17 mouse cellular contexts compared by ENCODE assay signal in the genomic region with DNA sequence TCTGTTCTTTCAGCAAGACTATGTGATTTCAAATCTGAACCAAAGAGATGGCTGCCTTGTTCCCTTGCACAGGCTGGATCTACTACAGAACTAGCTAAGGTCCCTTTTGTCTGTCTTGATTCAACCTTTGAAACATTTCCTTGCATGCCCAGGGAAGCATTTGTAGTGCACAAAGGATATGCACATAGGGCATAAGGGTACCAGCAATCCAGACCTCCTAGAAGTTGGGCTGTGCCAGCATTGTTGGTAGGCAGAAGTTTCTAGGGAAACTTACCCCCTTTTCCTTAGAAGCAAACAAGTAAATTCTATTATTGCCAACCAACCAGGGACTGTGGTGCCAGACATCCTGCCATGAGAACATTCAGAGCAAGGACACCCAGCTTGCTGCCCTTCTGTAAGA. TPM values are rescaled to one million over a fixed set of nuclear protein-coding genes. Genes with fewer than 3 reads are reported as not detected.
A peak's percentile ranks its signal among the peaks of the same experiment; 100 is the strongest.
DNase-seq lines count a peak whose midpoint lies in the region; ATAC-seq and TF ChIP-seq lines count a peak whose summit lies in the region.
"Had no signal": no experiment of that assay in that cellular context is flagged by ENCODE, and none has a peak within 500 bp of the region (broad histone marks: within the 10 kb centered on the region; RNA-seq: fewer than 3 reads in every experiment).

No protein-coding gene starts in this region.

- no peak overlapping the region for H3K4me3 ChIP-seq in forebrain, postnatal 0 days (ENCODE audit: low read depth, low read length)
- H3K4me3 ChIP-seq in midbrain, embryonic 12.5 days, result peak overlapping the region; percentile 79
- H3K4me3 ChIP-seq in neural tube, embryonic 15.5 days (replicated peaks), result no peak overlapping the region
- H3K4me3 ChIP-seq in kidney, embryonic 15.5 days (replicated peaks), result no peak overlapping the region
- H3K4me3 ChIP-seq: heart, adult 2 months; liver, embryonic 13.5 days had no signal

- peak overlapping the region; percentile 62; the same call in 1 of the 2 replicates for H3K27ac ChIP-seq in forebrain, postnatal 0 days (ENCODE audit: low read depth, low read length)
- H3K27ac ChIP-seq in midbrain, embryonic 12.5 days (replicated peaks), result peak overlapping the region; percentile 94
- H3K27ac ChIP-seq in neural tube, embryonic 15.5 days (replicated peaks), result peak overlapping the region; percentile 95
- H3K27ac ChIP-seq in kidney, embryonic 15.5 days, result no peak overlapping the region
- H3K27ac ChIP-seq: heart, adult 2 months; liver, embryonic 13.5 days had no signal

- H3K4me2 ChIP-seq in forebrain, postnatal 0 days (ENCODE audit: low read depth), result 0 out of 2 replicates have a peak overlapping the region, but pooled peaks have one; percentile 1
- H3K4me2 ChIP-seq in midbrain, embryonic 12.5 days (replicated peaks), result peak overlapping the region; percentile 51
- H3K4me2 ChIP-seq in neural tube, embryonic 15.5 days, result peak overlapping the region; percentile 45
- no peak overlapping the region for H3K4me2 ChIP-seq in kidney, embryonic 15.5 days
- H3K4me2 ChIP-seq: liver, embryonic 13.5 days had no signal

- no peak for ATAC-seq in cerebellum, adult (ENCODE audit: insufficient number of reproducible peaks, low FRiP score, low TSS enrichment)
- ATAC-seq in forebrain, postnatal 0 days, result 0 out of 2 replicates have a peak, but pooled peaks have one; percentile 16
- ATAC-seq in midbrain, embryonic 12.5 days (ENCODE audit: low FRiP score, low read depth), result no peak
- ATAC-seq in neural tube, embryonic 15.5 days (ENCODE audit: low FRiP score), result no peak
- ATAC-seq in kidney, embryonic 15.5 days (replicated peaks; ENCODE audit: low FRiP score), result no peak
- ATAC-seq: intestine, postnatal 0 days had no signal

- no peak overlapping the region for H3K9ac ChIP-seq in forebrain, postnatal 0 days
- H3K9ac ChIP-seq in midbrain, embryonic 12.5 days (replicated peaks), result peak overlapping the region; percentile 57
- peak overlapping the region; percentile 36; the same call in 1 of the 2 replicates for H3K9ac ChIP-seq in neural tube, embryonic 15.5 days (replicated peaks)
- H3K9ac ChIP-seq in kidney, embryonic 15.5 days, result no peak overlapping the region
- H3K9ac ChIP-seq: liver, embryonic 13.5 days had no signal

- DNase-seq in cerebellum, adult 18-20 months, result peak; percentile 15 to 38
- DNase-seq in forebrain, postnatal 0 days, result no peak
- no peak for DNase-seq in layer of hippocampus, postnatal 25 days (ENCODE audit: extremely low spot score in 1 of 2, low spot score in 1 of 2)
- no peak for DNase-seq in kidney, adult 11 months
- DNase-seq: adrenal gland, postnatal 10 days; heart, adult 2 months; heart, postnatal 10 days; kidney, postnatal 4 days; liver, embryonic 13.5 days; lung, postnatal 10 days had no signal

- H3K9me3 ChIP-seq in forebrain, postnatal 0 days (ENCODE audit: low read length), result no peaks in the 10 kb centered on the region
- H3K9me3 ChIP-seq in midbrain, embryonic 12.5 days, result no peaks in the 10 kb centered on the region
- H3K9me3 ChIP-seq in neural tube, embryonic 15.5 days (replicated peaks), result no peaks in the 10 kb centered on the region
- no peaks in the 10 kb centered on the region for H3K9me3 ChIP-seq in kidney, embryonic 15.5 days (replicated peaks)
- H3K9me3 ChIP-seq: liver, embryonic 13.5 days had no signal

- H3K4me1 ChIP-seq in forebrain, postnatal 0 days (ENCODE audit: insufficient read depth), result no peaks in the 10 kb centered on the region
- peaks cover 5% of the 10 kb centered on the region; the same call in 1 of the 2 replicates for H3K4me1 ChIP-seq in midbrain, embryonic 12.5 days
- 0 out of 2 replicates have a peak, but pooled peaks cover 4% of the 10 kb centered on the region for H3K4me1 ChIP-seq in neural tube, embryonic 15.5 days
- H3K4me1 ChIP-seq in kidney, embryonic 15.5 days, result no peaks in the 10 kb centered on the region
- H3K4me1 ChIP-seq: liver, embryonic 13.5 days had no signal

- peaks cover 61% of the 10 kb centered on the region for H3K27me3 ChIP-seq in forebrain, postnatal 0 days (ENCODE audit: insufficient read depth, low read length)
- peaks cover 88% of the 10 kb centered on the region for H3K27me3 ChIP-seq in midbrain, embryonic 12.5 days
- peaks cover 54% of the 10 kb centered on the region for H3K27me3 ChIP-seq in neural tube, embryonic 15.5 days (replicated peaks)
- H3K27me3 ChIP-seq in kidney, embryonic 15.5 days, result peaks cover 95% of the 10 kb centered on the region

- TF ChIP-seq CTCF in forebrain, postnatal 0 days (IDR thresholded peaks at IDR 0.05; ENCODE audit: low read depth), result no peak

- no peaks in the 10 kb centered on the region for H3K36me3 ChIP-seq in forebrain, postnatal 0 days (ENCODE audit: insufficient read depth)
- no peaks in the 10 kb centered on the region for H3K36me3 ChIP-seq in midbrain, embryonic 12.5 days
- H3K36me3 ChIP-seq in neural tube, embryonic 15.5 days, result no peaks in the 10 kb centered on the region
- no peaks in the 10 kb centered on the region for H3K36me3 ChIP-seq in kidney, embryonic 15.5 days
- H3K36me3 ChIP-seq: liver, embryonic 13.5 days had no signal

RNA-seq across cellular contexts. Expression of gene Zic1, which starts 5.4 kb away (rescaled TPM):
- 65.4 and 127 TPM in 2 replicates for total RNA-seq in forebrain, postnatal 0 days (2014; rRNA removed)
- 4.4 and 8.9 TPM in 2 replicates for polyA plus RNA-seq in forebrain, postnatal 0 days (2015; fragmentation: Nextera tagmentation; extraction: Ambion mirVana)
- 11.9 and 17.2 TPM in 2 replicates for polyA plus RNA-seq in midbrain, embryonic 12.5 days (2016; fragmentation: Nextera tagmentation; extraction: Ambion mirVana)
- polyA plus RNA-seq in neural tube, embryonic 15.5 days (2015; fragmentation: Nextera tagmentation; extraction: Ambion mirVana), result 9.7 and 13.2 TPM in 2 replicates
- not detected in 2 replicates for polyA plus RNA-seq in kidney, embryonic 15.5 days (2015; fragmentation: Nextera tagmentation; extraction: Ambion mirVana)
- total RNA-seq in layer of hippocampus, postnatal 25 days (2021), result 10 to 100 TPM; 10.1 to 13.2 TPM
- total RNA-seq: heart, adult 2 months had no signal
- polyA plus RNA-seq: intestine, postnatal 0 days; spleen, adult 2 months had no signal

RNA-seq across cellular contexts. Expression of gene Zic4, which starts 8.8 kb away (rescaled TPM):
- total RNA-seq in forebrain, postnatal 0 days (2014; rRNA removed), result 44.3 and 99.2 TPM in 2 replicates
- 24.7 and 48.1 TPM in 2 replicates for polyA plus RNA-seq in forebrain, postnatal 0 days (2015; fragmentation: Nextera tagmentation; extraction: Ambion mirVana)
- polyA plus RNA-seq in midbrain, embryonic 12.5 days (2016; fragmentation: Nextera tagmentation; extraction: Ambion mirVana), result 44.6 and 76.9 TPM in 2 replicates
- 28.3 and 44.9 TPM in 2 replicates for polyA plus RNA-seq in neural tube, embryonic 15.5 days (2015; fragmentation: Nextera tagmentation; extraction: Ambion mirVana)
- not detected in 2 replicates for polyA plus RNA-seq in kidney, embryonic 15.5 days (2015; fragmentation: Nextera tagmentation; extraction: Ambion mirVana)
- 1 to 10 TPM; 2.0 to 2.1 TPM for total RNA-seq in layer of hippocampus, postnatal 25 days (2021)
- total RNA-seq: adrenal gland, postnatal 10 days; heart, adult 2 months; heart, postnatal 10 days had no signal
- polyA plus RNA-seq: heart, adult 2 months; intestine, postnatal 0 days; liver, embryonic 13.5 days; spleen, adult 2 months; urinary bladder, adult 2 months had no signal

Comparison
In these comparisons a context has a peak if more than half of its experiments do, and no peak if none do; other contexts are left out.
1. DNase-seq: peak in cerebellum, adult 18-20 months (2 of 2); none in forebrain, postnatal 0 days (single experiment), layer of hippocampus, postnatal 25 days (0 of 2) and kidney, adult 11 months (single experiment).
2. H3K9ac ChIP-seq: peak in midbrain, embryonic 12.5 days (single experiment) and neural tube, embryonic 15.5 days (single experiment); none in forebrain, postnatal 0 days (single experiment) and kidney, embryonic 15.5 days (single experiment).
3. RNA of gene Zic4, which starts 8.8 kb away (polyA plus RNA-seq): 24.7 to 48.1 TPM in forebrain, postnatal 0 days, 28.3 to 44.9 TPM in neural tube, embryonic 15.5 days and 44.6 to 76.9 TPM in midbrain, embryonic 12.5 days; not detected in kidney, embryonic 15.5 days; every median in the first group is over 10 times any median in the second.